Mouse (Mus musculus) kidney, adult 2 months (tissue): ENCODE measurements at regions not wholly inside any gene's neighbourhood (a gene's known extent, or its start where the extent isn't known, plus 50 kb on each side); places are given as distances from the start of the nearest gene placed in this dataset.

Experiments used
- DNase-seq: peaks from one replicate; pipeline ENCODE4 v3.0.0; 2021
- H3K27ac ChIP-seq: fragments of 200-500 bp; 2 replicates; pipeline ENCODE4 v1.5.1; 2012; ENCODE audit warnings: low read depth, low read length, control low read depth, inconsistent platforms; ENCODE audit not compliant: insufficient read depth
- H3K27me3 ChIP-seq: fragments of 200-500 bp; replicated peaks from 2 replicates; pipeline ENCODE4 v1.6.1; 2012; ENCODE audit warnings: mild to moderate bottlenecking, moderate library complexity, low read length, inconsistent platforms; ENCODE audit not compliant: control insufficient read depth, insufficient read depth
- H3K36me3 ChIP-seq: fragments of 200-500 bp; 2 replicates; pipeline ENCODE4 v1.6.1; 2012; ENCODE audit warnings: mild to moderate bottlenecking, moderate library complexity, low read length, inconsistent platforms; ENCODE audit not compliant: control insufficient read depth, insufficient read depth
- H3K4me1 ChIP-seq: fragments of 200-500 bp; 2 replicates; pipeline ENCODE4 v1.6.1; 2011; ENCODE audit warnings: low read length; ENCODE audit not compliant: control insufficient read depth, insufficient read depth
- H3K4me3 ChIP-seq: fragments of 200-500 bp; 2 replicates; pipeline ENCODE4 v1.5.1; 2011; ENCODE audit warnings: mild to moderate bottlenecking, low read depth, low read length, control low read depth; ENCODE audit not compliant: insufficient read depth
- CTCF ChIP-seq: fragments of 200-500 bp; conservative IDR thresholded peaks from 2 replicates; pipeline ENCODE4 v1.5.1; 2011; ENCODE audit warnings: low read depth, mild to moderate bottlenecking, control low read depth, low read length, moderate library complexity, mixed read lengths; ENCODE audit not compliant: insufficient read depth, insufficient read length
- POLR2A ChIP-seq: fragments of 200-500 bp; IDR thresholded peaks from one replicate; pipeline ENCODE4 v1.6.1; 2011; ENCODE audit warnings: low read depth, low read length, control low read depth
- WGBS: fragments of 180-500 bp; shearing (Covaris S2); methylation state at CpG from one replicate; pipeline ENCODE4 v1.1.7; 2018; 5-methylcytosine and 5-hydroxymethylcytosine counted together

DNA sequence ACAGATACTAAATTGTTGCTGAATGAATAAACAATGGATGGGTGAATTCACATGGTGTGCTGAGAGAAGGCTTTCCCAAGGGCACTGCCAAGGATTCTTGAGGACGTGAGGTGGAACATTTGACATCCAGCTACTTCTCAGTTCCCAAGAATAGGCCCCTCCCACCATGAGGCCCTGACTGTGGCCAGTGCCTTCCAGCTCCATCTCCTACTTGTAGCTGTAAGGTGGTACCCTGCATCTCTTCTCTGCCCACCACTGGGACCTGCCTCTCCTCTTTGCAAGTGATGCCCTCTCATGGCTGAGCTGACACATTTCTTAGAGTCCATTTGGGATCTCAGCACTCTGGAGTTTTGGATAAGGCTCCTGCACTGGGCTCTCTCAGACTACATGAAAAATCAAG is 56.3 kb upstream of the Gm11983 start:
- Histone ChIP-seq H3K27me3 (no peaks in the 10 kb centered on the region), H3K27ac (no peak overlapping the region), H3K36me3 (no peaks in the 10 kb centered on the region), H3K4me3 (no peak overlapping the region), H3K4me1 (peaks cover 12% of the 10 kb centered on the region; the same call in 1 of the 2 replicates)
- TF ChIP-seq CTCF (no peak), POLR2A (no peak)
- 36% methylated on average over 1 of the region's 1 CpGs for WGBS
- DNase-seq = no peak

DNA sequence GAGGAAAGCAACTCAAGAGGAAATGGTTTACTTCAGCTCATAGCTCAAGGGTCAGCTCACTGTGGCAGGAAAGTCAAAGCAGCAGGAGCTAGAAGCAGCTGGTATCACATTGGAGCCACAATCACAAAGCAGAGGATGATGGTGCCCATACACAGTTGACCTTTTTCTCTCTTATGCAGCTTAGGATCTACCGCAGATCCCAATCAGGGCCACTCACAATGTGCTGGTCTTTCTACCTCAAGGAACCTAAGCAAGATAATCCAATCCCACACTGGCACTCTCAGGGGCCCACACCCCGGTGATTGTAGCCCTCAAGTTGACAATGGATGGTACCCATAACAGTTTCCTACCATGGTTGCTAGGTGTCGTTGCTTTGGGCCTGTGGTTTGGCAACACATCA is 55.6 kb upstream of the Gm11983 start:
- H3K4me3 ChIP-seq = no peak overlapping the region
- no peaks in the 10 kb centered on the region for H3K36me3 ChIP-seq
- peaks cover 12% of the 10 kb centered on the region; the same call in 1 of the 2 replicates for H3K4me1 ChIP-seq
- no peak for TF ChIP-seq CTCF
- no peak for DNase-seq
- no peak overlapping the region for H3K27ac ChIP-seq
- H3K27me3 ChIP-seq = no peaks in the 10 kb centered on the region
- WGBS = 93% methylated on average over 3 of the region's 3 CpGs

DNA sequence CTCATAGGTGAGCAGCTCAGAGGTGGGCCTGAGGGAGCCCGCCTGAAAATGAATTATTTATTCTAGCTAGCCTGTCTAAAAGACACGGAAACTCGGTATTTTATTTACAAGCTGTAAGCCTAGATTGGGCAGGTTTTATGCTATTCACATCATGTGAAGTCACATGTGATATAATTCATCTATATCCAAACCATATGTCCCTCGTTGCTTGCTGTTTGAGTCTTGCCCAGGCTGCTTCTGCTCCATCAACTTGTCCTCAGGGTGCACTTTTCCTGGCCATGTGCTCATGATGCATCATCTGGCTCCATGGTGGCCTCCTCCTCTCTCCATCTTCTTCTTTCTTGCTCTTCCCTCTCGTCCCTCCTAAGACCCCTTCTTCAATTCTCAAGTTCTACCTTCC is 53.0 kb upstream of the Gm11983 start:
- TF ChIP-seq CTCF (no peak), POLR2A (no peak)
- 81% methylated on average over 5 of the region's 5 CpGs for WGBS
- H3K4me1 ChIP-seq = peaks cover 7% of the 10 kb centered on the region; the same call in 1 of the 2 replicates

DNA sequence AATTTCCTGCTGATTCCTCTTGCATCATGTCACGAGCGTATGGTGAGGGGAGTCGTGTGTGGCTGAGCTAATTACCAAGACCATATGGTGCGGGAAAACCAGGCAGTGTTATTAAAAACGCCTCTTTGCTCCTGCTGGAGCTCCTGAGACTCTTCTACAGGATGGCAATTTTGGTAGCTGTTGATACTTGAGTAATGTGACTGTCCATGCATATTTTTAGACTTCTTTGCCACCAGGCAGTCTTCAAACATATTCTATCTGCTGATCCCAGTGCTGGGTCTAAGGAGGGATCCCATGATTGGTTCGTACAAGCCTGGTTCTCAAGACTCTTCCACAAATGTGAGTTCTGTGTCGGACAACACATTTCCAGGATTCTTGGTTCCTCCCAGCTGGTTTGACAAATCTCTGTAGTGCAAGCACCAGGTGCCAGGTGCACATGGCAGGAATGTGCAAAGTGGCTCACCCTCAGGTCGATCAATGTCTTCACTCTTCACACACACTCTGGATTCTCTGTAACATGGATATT is 52.3 kb upstream of the Gm11983 start:
- Histone ChIP-seq H3K27ac (no peak overlapping the region), H3K36me3 (no peaks in the 10 kb centered on the region), H3K4me1 (peaks cover 4% of the 10 kb centered on the region; the same call in 1 of the 2 replicates), H3K4me3 (no peak overlapping the region), H3K27me3 (no peaks in the 10 kb centered on the region)
- TF ChIP-seq CTCF = no peak
- no peak for TF ChIP-seq POLR2A
- WGBS = 78% methylated on average over 8 of the region's 8 CpGs
- no peak for DNase-seq

More for the DNA sequence above, 53.0 kb upstream of the Gm11983 start:
- no peaks in the 10 kb centered on the region for H3K36me3 ChIP-seq
- H3K27me3 ChIP-seq = no peaks in the 10 kb centered on the region
- DNase-seq = no peak
- no peak overlapping the region for H3K27ac ChIP-seq
- H3K4me3 ChIP-seq = no peak overlapping the region

DNA sequence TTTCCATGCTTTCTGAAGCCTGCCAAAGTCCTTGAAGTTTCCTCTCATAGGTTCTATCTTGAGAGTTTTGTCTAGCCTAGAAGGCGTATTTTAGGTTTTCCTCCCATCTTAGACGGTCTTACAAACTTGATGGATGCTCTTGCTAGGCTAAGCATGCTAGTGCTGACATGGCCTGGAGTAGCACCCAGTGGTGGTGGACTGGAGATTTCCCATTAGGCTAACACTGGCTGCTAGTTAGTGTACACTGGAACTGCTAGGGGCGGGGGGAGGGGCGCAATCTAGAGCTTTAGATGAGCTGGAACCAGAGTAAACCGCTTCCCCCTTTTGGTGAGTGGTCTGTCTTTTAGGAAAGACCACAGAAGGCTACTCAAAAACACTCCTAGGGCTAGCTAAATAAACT is 51.7 kb upstream of the Gm11983 start:
- TF ChIP-seq POLR2A = no peak
- TF ChIP-seq CTCF = no peak
- Histone ChIP-seq H3K27ac (no peak overlapping the region), H3K27me3 (no peaks in the 10 kb centered on the region), H3K4me1 (0 out of 2 replicates have a peak, but pooled peaks cover 2% of the 10 kb centered on the region), H3K36me3 (no peaks in the 10 kb centered on the region), H3K4me3 (no peak overlapping the region)
- DNase-seq = no peak
- 88% methylated on average over 5 of the region's 5 CpGs for WGBS
